Mouse (Mus musculus) CH12.LX (cell line): ENCODE measurements around the gene Camk2b.

Source experiments
- CTCF ChIP-seq, 2 experiments: IDR thresholded peaks in 1 of 2; conservative IDR thresholded peaks in 1 of 2; 2 replicates each; pipeline ENCODE4 v1.5.1; 2011 to 2012; ENCODE audit warnings: low read depth in 2 of 2, low read length in 2 of 2, improper control_type of control experiment in 1 of 2, inconsistent platforms in 1 of 2, mild to moderate bottlenecking in 1 of 2, moderate library complexity in 1 of 2
- ETS1 ChIP-seq: conservative IDR thresholded peaks from 2 replicates; pipeline ENCODE4 v1.6.1; 2012; ENCODE audit warnings: low read depth, mild to moderate bottlenecking, inconsistent platforms, low read length, improper control_type of control experiment, moderate library complexity
- JUN ChIP-seq: IDR thresholded peaks from 2 replicates; pipeline ENCODE4 v1.6.1; 2011; ENCODE audit warnings: low read depth, mild to moderate bottlenecking, low read length, improper control_type of control experiment, moderate library complexity; ENCODE audit not compliant: insufficient read depth
- JUND ChIP-seq: conservative IDR thresholded peaks from 2 replicates; pipeline ENCODE4 v1.6.1; 2011; ENCODE audit warnings: low read depth, low read length, improper control_type of control experiment
- NELFE ChIP-seq: IDR thresholded peaks from 2 replicates; pipeline ENCODE4 v1.6.1; 2011; ENCODE audit warnings: low read depth, low read length, improper control_type of control experiment
- POLR2A ChIP-seq: IDR thresholded peaks from 2 replicates; pipeline ENCODE4 v1.6.1; 2011; ENCODE audit warnings: low read depth, mild to moderate bottlenecking, improper control_type of control experiment, low read length

DNA sequence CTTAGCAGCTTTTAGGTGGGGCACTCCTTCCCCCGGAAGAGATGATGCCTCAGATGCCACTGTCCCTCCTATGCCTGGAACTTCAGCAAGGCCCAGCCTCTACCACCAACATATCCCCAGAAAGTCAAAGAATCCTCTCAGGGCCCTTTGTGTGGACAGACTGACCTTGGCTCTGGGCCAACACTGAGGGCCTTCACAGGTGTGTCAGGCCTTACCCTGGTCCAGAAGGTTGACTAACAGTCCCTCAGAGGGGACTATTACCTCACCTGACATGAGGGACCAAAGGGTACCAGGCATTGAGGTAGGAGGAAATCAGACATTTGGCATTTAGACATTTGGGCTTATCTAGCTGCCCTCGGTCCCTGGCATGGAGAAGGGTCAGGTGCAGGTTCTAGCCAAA is 86.1 kb downstream of the Camk2b start:
- TF ChIP-seq POLR2A: no peak
- no peak for TF ChIP-seq JUND
- TF ChIP-seq CTCF (conservative IDR thresholded peaks at IDR 0.05 in 1 of 2, IDR thresholded peaks at IDR 0.05 in 1 of 2; ENCODE audit: low read depth in 2 of 2, low read length in 2 of 2): no peak
- TF ChIP-seq JUN: no peak
- TF ChIP-seq NELFE: no peak
- TF ChIP-seq ETS1: no peak
